ENCODE assay signal across 27 mouse cellular contexts in the genomic region with DNA sequence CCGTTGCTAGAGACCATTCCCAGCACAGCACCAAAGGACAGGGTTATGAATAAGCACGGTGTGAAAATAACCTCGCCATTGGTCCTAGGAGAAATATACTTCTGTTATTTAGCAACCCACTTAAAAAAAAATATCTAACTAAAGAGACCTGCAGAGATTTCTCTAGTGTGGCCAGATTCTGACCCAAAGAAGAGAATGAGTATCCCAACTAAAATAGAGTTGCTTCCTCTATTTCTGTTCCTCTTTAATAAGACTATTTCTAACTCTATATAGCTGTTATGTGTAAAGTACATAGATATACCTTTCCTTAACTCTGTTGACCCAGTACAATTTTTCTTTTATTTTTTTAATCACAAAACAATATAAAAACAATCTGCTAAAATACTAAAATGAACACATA. TPM values are rescaled to one million over a fixed set of nuclear protein-coding genes. Genes with fewer than 3 reads are reported as not detected.
A peak's percentile ranks its signal among the peaks of the same experiment; 100 is the strongest.
DNase-seq lines count a peak whose midpoint lies in the region; ATAC-seq lines count a peak whose summit lies in the region.
"Had no signal": no experiment of that assay in that cellular context is flagged by ENCODE, and none has a peak within 500 bp of the region (broad histone marks: within the 10 kb centered on the region; RNA-seq: fewer than 3 reads in every experiment).

No protein-coding gene starts in this region.

- H3K4me3 ChIP-seq in hindbrain, embryonic 10.5 days, result no peak overlapping the region
- H3K4me3 ChIP-seq: embryonic facial prominence, embryonic 10.5 days; embryonic facial prominence, embryonic 12.5 days; forebrain, embryonic 13.5 days; forebrain, embryonic 15.5 days had no signal

- no peak overlapping the region for H3K27ac ChIP-seq in hindbrain, embryonic 10.5 days
- H3K27ac ChIP-seq: embryonic facial prominence, embryonic 10.5 days; embryonic facial prominence, embryonic 12.5 days; forebrain, embryonic 13.5 days; forebrain, embryonic 15.5 days had no signal

- ATAC-seq in common myeloid progenitor, adult 5-6 weeks (replicated peaks; ENCODE audit: low read depth, poor library complexity, severe bottlenecking), result peak; percentile 58; the same call in 1 of the 2 replicates
- peak; percentile 74 for ATAC-seq in granulocyte monocyte progenitor cell, adult 5-6 weeks (replicated peaks; ENCODE audit: poor library complexity, severe bottlenecking)
- ATAC-seq in megakaryocyte progenitor cell, adult 5-6 weeks (replicated peaks; ENCODE audit: poor library complexity), result peak; percentile 69
- ATAC-seq: forebrain, embryonic 13.5 days; forebrain, embryonic 15.5 days had no signal

- WGBS in hindbrain, embryonic 10.5 days, result 82% methylated on average over 3 of the region's 3 CpGs

- DNase-seq in neural tube, embryonic 10.5 days (ENCODE audit: extremely low spot score, low spot score), result no peak
- DNase-seq in hindbrain, embryonic 10.5 days (ENCODE audit: low spot score), result no peak
- DNase-seq in heart, postnatal 10 days, result no peak
- DNase-seq: adrenal gland, adult 2 months; adrenal gland, postnatal 10 days; adrenal gland, postnatal 25 days; cerebellum, adult 11 months; cerebellum, adult 18-20 months; cerebellum, adult 8-10 months; cerebellum, adult 9-11 months; cerebellum, postnatal 14 days; cerebellum, postnatal 36 days had no signal

- intact Hi-C loops in heart, postnatal 10 days (cut with DNase I), result no loop called here

- no peaks in the 10 kb centered on the region for H3K36me3 ChIP-seq in hindbrain, embryonic 10.5 days
- H3K36me3 ChIP-seq: embryonic facial prominence, embryonic 10.5 days; embryonic facial prominence, embryonic 12.5 days; forebrain, embryonic 15.5 days had no signal

- no peaks in the 10 kb centered on the region for H3K4me1 ChIP-seq in hindbrain, embryonic 10.5 days (replicated peaks)
- H3K4me1 ChIP-seq: embryonic facial prominence, embryonic 10.5 days; embryonic facial prominence, embryonic 12.5 days; forebrain, embryonic 13.5 days; forebrain, embryonic 15.5 days had no signal

- H3K9me3 ChIP-seq in hindbrain, embryonic 10.5 days, result no peaks in the 10 kb centered on the region
- H3K9me3 ChIP-seq: embryonic facial prominence, embryonic 12.5 days; forebrain, embryonic 13.5 days; forebrain, embryonic 15.5 days had no signal

- no peaks in the 10 kb centered on the region for H3K27me3 ChIP-seq in hindbrain, embryonic 10.5 days (ENCODE audit: insufficient read depth, poor library complexity, severe bottlenecking)
- H3K27me3 ChIP-seq: embryonic facial prominence, embryonic 12.5 days; forebrain, embryonic 13.5 days; forebrain, embryonic 15.5 days had no signal

RNA-seq across cellular contexts. Expression of a gene that starts 1.4 kb away (rescaled TPM):
- total RNA-seq in common myeloid progenitor, adult 5-6 weeks (2017), result not detected in 2 replicates
- total RNA-seq in granulocyte monocyte progenitor cell, adult 5-6 weeks (2014; fragmentation: Nextera tagmentation), result not detected in 2 replicates
- not detected in 2 replicates for total RNA-seq in granulocyte monocyte progenitor cell, adult 5-6 weeks (2017)
- total RNA-seq in megakaryocyte progenitor cell, adult 5-6 weeks (2015), result not detected in 2 replicates
- total RNA-seq in megakaryocyte progenitor cell, adult 5-6 weeks (2017), result not detected in 2 replicates
- not detected in 2 replicates for polyA plus RNA-seq in hindbrain, embryonic 10.5 days (2016; fragmentation: Nextera tagmentation; extraction: Ambion mirVana)
- total RNA-seq in heart, postnatal 10 days (2021), result not detected
- total RNA-seq: adrenal gland, adult 2 months; adrenal gland, postnatal 10 days; adrenal gland, postnatal 25 days; adrenal gland, postnatal 4 days; ES-E14; MEL had no signal
- polyA plus RNA-seq: adrenal gland, adult 2 months; brain, embryonic 14.5 days; C2C12; cortical plate, adult 2 months; embryonic facial prominence, embryonic 10.5 days; embryonic facial prominence, embryonic 12.5 days; embryonic facial prominence, embryonic 14.5 days; forebrain, embryonic 11.5 days; forebrain, embryonic 13.5 days; forebrain, embryonic 15.5 days had no signal

RNA-seq across cellular contexts. Expression of a gene that starts 12.6 kb away (rescaled TPM):
- total RNA-seq in common myeloid progenitor, adult 5-6 weeks (2017), result not detected in 2 replicates
- not detected in 2 replicates for total RNA-seq in granulocyte monocyte progenitor cell, adult 5-6 weeks (2014; fragmentation: Nextera tagmentation)
- not detected in 2 replicates for total RNA-seq in granulocyte monocyte progenitor cell, adult 5-6 weeks (2017)
- total RNA-seq in megakaryocyte progenitor cell, adult 5-6 weeks (2015), result not detected in 2 replicates
- total RNA-seq in megakaryocyte progenitor cell, adult 5-6 weeks (2017), result not detected in 2 replicates
- not detected in 2 replicates for polyA plus RNA-seq in hindbrain, embryonic 10.5 days (2016; fragmentation: Nextera tagmentation; extraction: Ambion mirVana)
- total RNA-seq in heart, postnatal 10 days (2021), result not detected
- total RNA-seq: adrenal gland, adult 2 months; adrenal gland, postnatal 10 days; adrenal gland, postnatal 25 days; adrenal gland, postnatal 4 days; ES-E14; MEL had no signal
- polyA plus RNA-seq: adrenal gland, adult 2 months; C2C12; cortical plate, adult 2 months; embryonic facial prominence, embryonic 12.5 days; embryonic facial prominence, embryonic 14.5 days; forebrain, embryonic 11.5 days; forebrain, embryonic 13.5 days; forebrain, embryonic 15.5 days had no signal

RNA-seq across cellular contexts. Expression of a gene that starts 23.2 kb away (rescaled TPM):
- total RNA-seq in common myeloid progenitor, adult 5-6 weeks (2017), result not detected in 2 replicates
- total RNA-seq in granulocyte monocyte progenitor cell, adult 5-6 weeks (2014; fragmentation: Nextera tagmentation), result not detected in 2 replicates
- 0.36 TPM in 1 of 2 replicates, not detected in the other for total RNA-seq in granulocyte monocyte progenitor cell, adult 5-6 weeks (2017)
- total RNA-seq in megakaryocyte progenitor cell, adult 5-6 weeks (2015), result 0.05 TPM in 1 of 2 replicates, not detected in the other
- not detected in 2 replicates for total RNA-seq in megakaryocyte progenitor cell, adult 5-6 weeks (2017)
- not detected in 2 replicates for polyA plus RNA-seq in hindbrain, embryonic 10.5 days (2016; fragmentation: Nextera tagmentation; extraction: Ambion mirVana)
- total RNA-seq in heart, postnatal 10 days (2021), result not detected
- total RNA-seq: adrenal gland, adult 2 months; adrenal gland, postnatal 10 days; adrenal gland, postnatal 25 days; adrenal gland, postnatal 4 days; ES-E14; MEL had no signal
- polyA plus RNA-seq: adrenal gland, adult 2 months; brain, embryonic 14.5 days; C2C12; cortical plate, adult 2 months; embryonic facial prominence, embryonic 10.5 days; embryonic facial prominence, embryonic 12.5 days; embryonic facial prominence, embryonic 14.5 days; forebrain, embryonic 11.5 days; forebrain, embryonic 13.5 days; forebrain, embryonic 15.5 days had no signal

RNA-seq across cellular contexts. Expression of a gene that starts 49.3 kb away (rescaled TPM):
- not detected in 2 replicates for total RNA-seq in common myeloid progenitor, adult 5-6 weeks (2017)
- total RNA-seq in granulocyte monocyte progenitor cell, adult 5-6 weeks (2014; fragmentation: Nextera tagmentation), result not detected in 2 replicates
- total RNA-seq in granulocyte monocyte progenitor cell, adult 5-6 weeks (2017), result not detected in 2 replicates
- not detected in 2 replicates for total RNA-seq in megakaryocyte progenitor cell, adult 5-6 weeks (2015)
- total RNA-seq in megakaryocyte progenitor cell, adult 5-6 weeks (2017), result not detected in 2 replicates
- not detected in 2 replicates for polyA plus RNA-seq in hindbrain, embryonic 10.5 days (2016; fragmentation: Nextera tagmentation; extraction: Ambion mirVana)
- not detected for total RNA-seq in heart, postnatal 10 days (2021)
- total RNA-seq: adrenal gland, adult 2 months; adrenal gland, postnatal 10 days; adrenal gland, postnatal 25 days; adrenal gland, postnatal 4 days; ES-E14; MEL had no signal
- polyA plus RNA-seq: adrenal gland, adult 2 months; brain, embryonic 14.5 days; C2C12; cortical plate, adult 2 months; embryonic facial prominence, embryonic 10.5 days; embryonic facial prominence, embryonic 12.5 days; embryonic facial prominence, embryonic 14.5 days; forebrain, embryonic 11.5 days; forebrain, embryonic 13.5 days; forebrain, embryonic 15.5 days had no signal
